23 mouse cellular contexts compared by ENCODE assay signal in genomic region chr16:20506000-20506399, GRCm38 (mm10).
"Had no signal": no experiment of that assay in that cellular context is flagged by ENCODE, and none has a peak within 500 bp of the region (broad histone marks: within the 10 kb centered on the region; RNA-seq: fewer than 3 reads in every experiment).

No protein-coding gene starts in this region.

- H3K4me3 ChIP-seq: intestine, embryonic 15.5 days; kidney, embryonic 15.5 days; megakaryocyte, embryonic 14.5 days; midbrain, embryonic 10.5 days; midbrain, embryonic 13.5 days; myocyte; neural tube, embryonic 13.5 days had no signal

- H3K27me3 ChIP-seq: intestine, embryonic 15.5 days; kidney, embryonic 15.5 days; megakaryocyte, embryonic 14.5 days; midbrain, embryonic 13.5 days; neural tube, embryonic 13.5 days had no signal

- H3K4me1 ChIP-seq: intestine, embryonic 15.5 days; kidney, embryonic 15.5 days; midbrain, embryonic 10.5 days; midbrain, embryonic 13.5 days; neural tube, embryonic 13.5 days had no signal

- H3K9me3 ChIP-seq: intestine, embryonic 15.5 days; kidney, embryonic 15.5 days; megakaryocyte, embryonic 14.5 days; midbrain, embryonic 10.5 days; midbrain, embryonic 13.5 days; neural tube, embryonic 13.5 days had no signal

- H3K9ac ChIP-seq: intestine, embryonic 15.5 days; kidney, embryonic 15.5 days; liver, embryonic 14.5 days; liver, postnatal 0 days; lung, embryonic 14.5 days; midbrain, embryonic 13.5 days; neural tube, embryonic 13.5 days had no signal

- H3K27ac ChIP-seq: intestine, embryonic 15.5 days; kidney, embryonic 15.5 days; liver, embryonic 14.5 days; midbrain, embryonic 10.5 days; midbrain, embryonic 13.5 days; neural tube, embryonic 13.5 days had no signal

- H3K4me2 ChIP-seq: intestine, embryonic 15.5 days; kidney, embryonic 15.5 days; lung, embryonic 14.5 days; midbrain, embryonic 13.5 days; neural tube, embryonic 13.5 days had no signal

- DNase-seq: kidney, adult 11 months; kidney, adult 8-10 months; kidney, postnatal 10 days; kidney, postnatal 36 days; layer of hippocampus, postnatal 36 days; left cerebral cortex, postnatal 4 days; liver, postnatal 0 days; lung, embryonic 14.5 days; lung, postnatal 36 days; retina, postnatal 1 day; thymus, adult 2 months; thymus, postnatal 14 days; thymus, postnatal 4 days had no signal

- ATAC-seq: intestine, embryonic 15.5 days; liver, postnatal 0 days; lung, postnatal 0 days; midbrain, embryonic 13.5 days; midbrain, embryonic 16.5 days had no signal
